Mouse (Mus musculus) stomach, embryonic 14.5 days (tissue): Measurements from ENCODE around the gene Mrpl49. TPM values are rescaled to one million over a fixed set of nuclear protein-coding genes. Genes with fewer than 3 reads are reported as not detected.

Experiments used
- ATAC-seq: fragments of 200-750 bp; cut with Nextera tagmentation; 2 replicates; pipeline ENCODE4 v1.8.0; 2017; ENCODE audit warnings: low read depth, moderate TSS enrichment; ENCODE audit not compliant: insufficient number of reproducible peaks, insufficient read depth, low FRiP score
- H3K27ac ChIP-seq: fragments of 300-500 bp; sonication (generic); 2 replicates; pipeline ENCODE4 v1.5.1; 2014; ENCODE audit warnings: mild to moderate bottlenecking, low read length, moderate library complexity, mixed read lengths
- H3K27me3 ChIP-seq: fragments of 300-500 bp; sonication (generic); 2 replicates; pipeline ENCODE4 v1.6.1; 2014; ENCODE audit warnings: low read length, control low read depth, mixed read lengths; ENCODE audit not compliant: control insufficient read depth, insufficient read depth
- H3K36me3 ChIP-seq: fragments of 300-500 bp; sonication (generic); 2 replicates; pipeline ENCODE4 v1.6.1; 2014; ENCODE audit warnings: mild to moderate bottlenecking, control low read depth, low read length, moderate library complexity, mixed read lengths; ENCODE audit not compliant: control insufficient read depth, insufficient read depth
- H3K4me1 ChIP-seq: fragments of 300-500 bp; sonication (generic); 2 replicates; pipeline ENCODE4 v1.6.1; 2014; ENCODE audit warnings: low read length, control low read depth, mixed read lengths; ENCODE audit not compliant: control insufficient read depth, insufficient read depth
- H3K4me2 ChIP-seq: fragments of 300-500 bp; sonication (generic); replicated peaks from 2 replicates; pipeline ENCODE4 v1.6.1; 2014; ENCODE audit warnings: low read depth, low read length, control low read depth
- H3K4me3 ChIP-seq: fragments of 300-500 bp; sonication (generic); 2 replicates; pipeline ENCODE4 v1.5.1; 2014; ENCODE audit warnings: low read depth, low read length, control low read depth
- H3K9ac ChIP-seq: fragments of 300-500 bp; sonication (generic); replicated peaks from 2 replicates; pipeline ENCODE4 v1.6.1; 2014; ENCODE audit warnings: low read depth, mild to moderate bottlenecking, control low read depth, low read length, moderate library complexity, mixed read lengths
- H3K9me3 ChIP-seq: fragments of 300-500 bp; sonication (generic); 2 replicates; pipeline ENCODE4 v1.6.1; 2016; ENCODE audit warnings: low read depth, low read length, control low read depth; ENCODE audit not compliant: control insufficient read depth
- WGBS: fragments of 180-500 bp; shearing (Covaris S2); extraction: QIAGEN DNeasy Blood & Tissue Kit; methylation state at CpG from one replicate; pipeline ENCODE4 v1.1.7; 2014; 5-methylcytosine and 5-hydroxymethylcytosine counted together
- polyA plus RNA-seq: library from polyadenylated mRNA; unstranded; fragments of >200 nt; fragmentation: Nextera tagmentation; extraction: Ambion mirVana; gene quantifications from 2 replicates; pipeline ENCODE4 v1.2.1, GENCODE M21; 2014

Gene Mrpl49
- polyA plus RNA-seq, 1 experiment from 2014 or later, result 75.5 TPM

- Histone ChIP-seq H3K9ac (no peak overlapping the region), H3K36me3 (no peaks in the 10 kb centered on the region), H3K4me3 (no peak overlapping the region), H3K27ac (no peak overlapping the region), H3K27me3 (no peaks in the 10 kb centered on the region), H3K4me1 (0 out of 2 replicates have a peak, but pooled peaks cover 3% of the 10 kb centered on the region), H3K9me3 (no peaks in the 10 kb centered on the region), H3K4me2 (no peak overlapping the region)
- no peak for ATAC-seq
- 29% methylated on average over 15 of the region's 15 CpGs for WGBS
These were observed 39.2 kb downstream of the Mrpl49 start for GRCm38 (mm10) chr19:6018142-6019089.

GRCm38 (mm10) chr19:6016532-6016931 lies 41.1 kb downstream of the Mrpl49 start:
- Histone ChIP-seq H3K36me3 (no peaks in the 10 kb centered on the region), H3K4me2 (no peak overlapping the region), H3K4me3 (no peak overlapping the region), H3K27me3 (no peaks in the 10 kb centered on the region), H3K9ac (no peak overlapping the region), H3K4me1 (0 out of 2 replicates have a peak, but pooled peaks cover 3% of the 10 kb centered on the region), H3K9me3 (no peaks in the 10 kb centered on the region), H3K27ac (no peak overlapping the region)
- WGBS, result 56% methylated on average over 7 of the region's 7 CpGs
- ATAC-seq, result no peak

GRCm38 (mm10) chr19:6015511-6016315 lies 41.9 kb downstream of the Mrpl49 start, which contains the start of gene Capn1:
Capn1 (minus strand) TSS chr19:6015897.
- 2% methylated on average over 40 of the region's 40 CpGs for WGBS

GRCm38 (mm10) chr19:6014991-6015510 lies 42.5 kb downstream of the Mrpl49 start:
- H3K9ac ChIP-seq, result peak overlapping the region; percentile 45
- H3K36me3 ChIP-seq, result no peaks in the 10 kb centered on the region; the same call in 1 of the 2 replicates
- peak overlapping the region; percentile 90 for H3K4me2 ChIP-seq
- WGBS, result 4% methylated on average over 17 of the region's 18 CpGs
- ATAC-seq, result peak; percentile 83
- H3K4me1 ChIP-seq, result 0 out of 2 replicates have a peak, but pooled peaks cover 3% of the 10 kb centered on the region
- peak overlapping the region; percentile 59; the same call in 1 of the 2 replicates for H3K27ac ChIP-seq
- H3K9me3 ChIP-seq, result no peaks in the 10 kb centered on the region
- H3K27me3 ChIP-seq, result no peaks in the 10 kb centered on the region
- H3K4me3 ChIP-seq, result peak overlapping the region; percentile 50

More at GRCm38 (mm10) chr19:6015511-6016315, 41.9 kb downstream of the Mrpl49 start, which contains the start of gene Capn1:
- Histone ChIP-seq H3K4me1 (0 out of 2 replicates have a peak, but pooled peaks cover 3% of the 10 kb centered on the region), H3K9me3 (no peaks in the 10 kb centered on the region), H3K4me2 (peak within 1 kb of the TSS; percentile 90), H3K36me3 (no peaks in the 10 kb centered on the region; the same call in 1 of the 2 replicates), H3K27me3 (no peaks in the 10 kb centered on the region), H3K4me3 (peak within 1 kb of the TSS; percentile 50), H3K9ac (peak within 1 kb of the TSS; percentile 45), H3K27ac (peak within 1 kb of the TSS; percentile 59; the same call in 1 of the 2 replicates)
- peak; percentile 68 for ATAC-seq

- no peak for ATAC-seq
- Histone ChIP-seq H3K9ac (no peak overlapping the region), H3K9me3 (no peaks in the 10 kb centered on the region), H3K4me3 (no peak overlapping the region), H3K4me2 (0 out of 2 replicates have a peak overlapping the region, but pooled peaks have one; percentile 90), H3K27ac (no peak overlapping the region), H3K36me3 (no peaks in the 10 kb centered on the region; the same call in 1 of the 2 replicates), H3K4me1 (0 out of 2 replicates have a peak, but pooled peaks cover 3% of the 10 kb centered on the region), H3K27me3 (no peaks in the 10 kb centered on the region)
- WGBS, result 83% methylated on average over 10 of the region's 10 CpGs
These were observed 43.9 kb downstream of the Mrpl49 start for GRCm38 (mm10) chr19:6013691-6014090.

- no peaks in the 10 kb centered on the region for H3K9me3 ChIP-seq
- H3K27ac ChIP-seq, result no peak overlapping the region
- 83% methylated on average over 8 of the region's 8 CpGs for WGBS
- H3K4me2 ChIP-seq, result no peak overlapping the region
- ATAC-seq, result no peak
- no peaks in the 10 kb centered on the region for H3K4me1 ChIP-seq
- H3K4me3 ChIP-seq, result no peak overlapping the region
- H3K9ac ChIP-seq, result no peak overlapping the region
- H3K36me3 ChIP-seq, result peaks cover 3% of the 10 kb centered on the region
- H3K27me3 ChIP-seq, result no peaks in the 10 kb centered on the region
These were observed 48.4 kb downstream of the Mrpl49 start for GRCm38 (mm10) chr19:6009137-6009536.

- no peak overlapping the region for H3K27ac ChIP-seq
- H3K27me3 ChIP-seq, result no peaks in the 10 kb centered on the region
- H3K4me3 ChIP-seq, result no peak overlapping the region
- no peaks in the 10 kb centered on the region for H3K4me1 ChIP-seq
- peaks cover 3% of the 10 kb centered on the region for H3K36me3 ChIP-seq
- WGBS, result 74% methylated on average over 13 of the region's 13 CpGs
- no peaks in the 10 kb centered on the region for H3K9me3 ChIP-seq
- no peak overlapping the region for H3K9ac ChIP-seq
- no peak for ATAC-seq
- H3K4me2 ChIP-seq, result no peak overlapping the region
These were observed 50.6 kb downstream of the Mrpl49 start for GRCm38 (mm10) chr19:6007013-6007412.

GRCm38 (mm10) chr19:6005541-6005940 lies 52.0 kb downstream of the Mrpl49 start:
- peaks cover 3% of the 10 kb centered on the region; the same call in 1 of the 2 replicates for H3K36me3 ChIP-seq
- H3K4me3 ChIP-seq, result no peak overlapping the region
- H3K4me2 ChIP-seq, result no peak overlapping the region
- H3K27me3 ChIP-seq, result no peaks in the 10 kb centered on the region
- H3K27ac ChIP-seq, result no peak overlapping the region
- no peak overlapping the region for H3K9ac ChIP-seq
- H3K9me3 ChIP-seq, result no peaks in the 10 kb centered on the region
- 59% methylated on average over 11 of the region's 11 CpGs for WGBS
- no peak for ATAC-seq
- H3K4me1 ChIP-seq, result no peaks in the 10 kb centered on the region
